Comparison of ENCODE assay signal across 8 mouse cellular contexts in genomic region chr9:75558812-75559511, GRCm38 (mm10). TPM values are rescaled to one million over a fixed set of nuclear protein-coding genes. Genes with fewer than 3 reads are reported as not detected.
DNase-seq lines count a peak whose midpoint lies in the region; ATAC-seq and TF ChIP-seq lines count a peak whose summit lies in the region.

No protein-coding gene starts in this region.

- H3K27me3 ChIP-seq in heart, embryonic 11.5 days (ENCODE audit: control insufficient read depth, insufficient read depth, low read length): no peaks in the 10 kb centered on the region
- H3K27me3 ChIP-seq in kidney, embryonic 15.5 days: no peaks in the 10 kb centered on the region

- peak overlapping the region; percentile 91 for H3K4me3 ChIP-seq in left cerebral cortex, adult 2 months
- H3K4me3 ChIP-seq in heart, embryonic 11.5 days (ENCODE audit: low read depth, low read length): peak overlapping the region; percentile 95
- H3K4me3 ChIP-seq in kidney, embryonic 15.5 days (replicated peaks): peak overlapping the region; percentile 77

- H3K4me2 ChIP-seq in heart, embryonic 11.5 days: peak overlapping the region; percentile 87
- peak overlapping the region; percentile 69 for H3K4me2 ChIP-seq in kidney, embryonic 15.5 days

- intact Hi-C loops in left cerebral cortex, adult 2 months (cut with DNase I): loop anchor here (5.0 kb wide), 1 partner anchor 37 kb away; no protein-coding TSS in a partner anchor
- intact Hi-C loops in left cerebral cortex, postnatal 10 days (cut with DNase I): no loop called here

- H3K36me3 ChIP-seq in heart, embryonic 11.5 days (ENCODE audit: control insufficient read depth, insufficient read depth, low read length): no peaks in the 10 kb centered on the region
- no peaks in the 10 kb centered on the region for H3K36me3 ChIP-seq in kidney, embryonic 15.5 days

- H3K9me3 ChIP-seq in heart, embryonic 11.5 days (replicated peaks; ENCODE audit: control insufficient read depth, low read length): no peaks in the 10 kb centered on the region
- no peaks in the 10 kb centered on the region for H3K9me3 ChIP-seq in kidney, embryonic 15.5 days (replicated peaks)

- peak overlapping the region; percentile 78 for H3K9ac ChIP-seq in heart, embryonic 11.5 days (ENCODE audit: low read depth, low read length)
- peak overlapping the region; percentile 82 for H3K9ac ChIP-seq in kidney, embryonic 15.5 days

- no peak; the same call in 1 of the 2 replicates for TF ChIP-seq CTCF in left cerebral cortex, adult 2 months (IDR thresholded peaks at IDR 0.05)

- DNase-seq in left cerebral cortex, adult 2 months (ENCODE audit: extremely low spot score in 1 of 2, low spot score in 2 of 2): no peak
- no peak for DNase-seq in left cerebral cortex, postnatal 10 days (ENCODE audit: extremely low spot score in 1 of 2, low spot score in 2 of 2)
- DNase-seq in lung, postnatal 14 days: peak; percentile 68
- peak; percentile 25 for DNase-seq in ovary, postnatal 36 days (ENCODE audit: low spot score)
- no peak for DNase-seq in thymus, postnatal 4 days

- H3K4me1 ChIP-seq in heart, embryonic 11.5 days (ENCODE audit: control insufficient read depth, insufficient read depth, low read length): peaks cover 8% of the 10 kb centered on the region; the same call in 1 of the 2 replicates
- peaks cover 14% of the 10 kb centered on the region for H3K4me1 ChIP-seq in kidney, embryonic 15.5 days

- WGBS in heart, embryonic 11.5 days (ENCODE audit: insufficient replicate concordance): under 1% methylated on average over 47 of the region's 47 CpGs
- under 1% methylated on average over 47 of the region's 47 CpGs for WGBS in kidney, embryonic 15.5 days

- H3K27ac ChIP-seq in left cerebral cortex, adult 2 months: peak overlapping the region; percentile 70
- H3K27ac ChIP-seq in heart, embryonic 11.5 days (ENCODE audit: low read depth, low read length): peak overlapping the region; percentile 90
- peak overlapping the region; percentile 93 for H3K27ac ChIP-seq in kidney, embryonic 15.5 days

- peak; percentile 69 for ATAC-seq in common myeloid progenitor, adult 5-6 weeks (replicated peaks; ENCODE audit: low read depth, poor library complexity, severe bottlenecking)
- ATAC-seq in heart, embryonic 11.5 days (replicated peaks; ENCODE audit: insufficient number of reproducible peaks, low FRiP score, low TSS enrichment): peak; percentile 86
- ATAC-seq in kidney, embryonic 15.5 days (replicated peaks; ENCODE audit: low FRiP score): peak; percentile 93

RNA-seq across cellular contexts. Expression of gene Tmod3, which starts 0.5 kb away (rescaled TPM):
- total RNA-seq in left cerebral cortex, adult 2 months (2021): 10 to 100 TPM; 43.6 to 62.5 TPM
- total RNA-seq in left cerebral cortex, postnatal 10 days (2021): 10 to 100 TPM; 59.3 to 66.2 TPM
- 73.1 and 81.4 TPM in 2 replicates for total RNA-seq in common myeloid progenitor, adult 5-6 weeks (2017)
- polyA plus RNA-seq in heart, embryonic 11.5 days (2014; fragmentation: Nextera tagmentation; extraction: Ambion mirVana): 80.0 and 86.9 TPM in 2 replicates
- 143 and 144 TPM in 2 replicates for polyA plus RNA-seq in kidney, embryonic 15.5 days (2015; fragmentation: Nextera tagmentation; extraction: Ambion mirVana)

RNA-seq across cellular contexts. Expression of gene Tmod2, which starts 52.2 kb away (rescaled TPM):
- total RNA-seq in left cerebral cortex, adult 2 months (2021): 100 to 1,000 TPM; 354 to 358 TPM
- total RNA-seq in left cerebral cortex, postnatal 10 days (2021): 100 to 1,000 TPM; 495 to 501 TPM
- total RNA-seq in common myeloid progenitor, adult 5-6 weeks (2017): not detected in 2 replicates
- 5.9 and 6.1 TPM in 2 replicates for polyA plus RNA-seq in heart, embryonic 11.5 days (2014; fragmentation: Nextera tagmentation; extraction: Ambion mirVana)
- 22.1 and 26.5 TPM in 2 replicates for polyA plus RNA-seq in kidney, embryonic 15.5 days (2015; fragmentation: Nextera tagmentation; extraction: Ambion mirVana)

Comparison
In these comparisons a context has a peak if more than half of its experiments do, and no peak if none do; other contexts are left out.
1. DNase-seq: peak in lung, postnatal 14 days (single experiment) and ovary, postnatal 36 days (single experiment); none in left cerebral cortex, adult 2 months (0 of 2), left cerebral cortex, postnatal 10 days (0 of 2) and thymus, postnatal 4 days (single experiment).
2. RNA of gene Tmod2, which starts 52.2 kb away (total RNA-seq): 495 to 501 TPM in left cerebral cortex, postnatal 10 days and 354 to 358 TPM in left cerebral cortex, adult 2 months; not detected in common myeloid progenitor, adult 5-6 weeks; every median in the first group is over 100 times any median in the second.
3. Peak in every context shown above with its lines, with median percentiles within 50 percentile points of each other: H3K27ac ChIP-seq, H3K4me3 ChIP-seq and ATAC-seq.